Mouse (Mus musculus): Measurements from ENCODE around the gene Sorcs2. TPM values are rescaled to one million over a fixed set of nuclear protein-coding genes. Genes with fewer than 3 reads are reported as not detected.
A peak's percentile ranks its signal among the peaks of the same experiment; 100 is the strongest.

The Sorcs2 gene
- total and polyA plus RNA-seq, 2 experiments from 2014 or later, result 12.4 to 50.3 TPM

GRCm38 (mm10) chr5:36326057-36327010, 71.6 kb downstream of the Sorcs2 start:
- TF ChIP-seq CTCF (IDR thresholded peaks at IDR 0.05; ENCODE audit: low read depth), result no peak
- 65% methylated on average over 9 of the region's 9 CpGs for WGBS
- no peak for DNase-seq (ENCODE audit: low spot score)
- no peak for ATAC-seq
- no peaks in the 10 kb centered on the region for H3K27me3 ChIP-seq (ENCODE audit: insufficient read depth, low read length)
- H3K9ac ChIP-seq (replicated peaks; ENCODE audit: low read length), result no peak overlapping the region
- H3K4me3 ChIP-seq (ENCODE audit: low read length), result no peak overlapping the region
- no peaks in the 10 kb centered on the region for H3K9me3 ChIP-seq (ENCODE audit: low read length)
- no peak overlapping the region for H3K27ac ChIP-seq
- H3K4me1 ChIP-seq (ENCODE audit: insufficient read depth, low read length), result peaks cover 18% of the 10 kb centered on the region; the same call in 1 of the 2 replicates
- H3K4me2 ChIP-seq (ENCODE audit: low read depth, low read length), result no peak overlapping the region
- H3K36me3 ChIP-seq (ENCODE audit: insufficient read depth, low read length), result no peaks in the 10 kb centered on the region

DNA sequence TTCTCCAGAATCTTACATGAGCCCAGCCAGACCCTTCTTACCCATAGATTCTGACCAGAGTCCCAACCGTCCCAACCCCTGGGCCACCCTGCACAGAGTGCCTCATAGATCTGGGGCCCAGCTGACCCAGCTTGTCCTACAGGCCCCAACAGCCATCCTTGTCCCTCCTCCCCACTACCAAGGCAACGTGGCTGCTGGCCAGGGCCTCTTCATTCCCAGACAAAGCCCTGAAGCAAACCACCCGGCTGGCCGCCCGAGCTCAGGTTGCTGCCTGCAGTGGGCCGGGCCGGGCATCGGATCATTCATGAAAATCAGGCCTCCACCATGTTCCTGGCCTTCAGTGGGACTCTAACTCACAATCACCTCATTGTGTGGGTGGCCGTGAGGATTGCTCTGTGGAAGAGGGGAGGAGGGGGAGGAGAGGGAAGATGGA, 73.8 kb downstream of the Sorcs2 start:
- 20% methylated on average over 9 of the region's 9 CpGs for WGBS

DNA sequence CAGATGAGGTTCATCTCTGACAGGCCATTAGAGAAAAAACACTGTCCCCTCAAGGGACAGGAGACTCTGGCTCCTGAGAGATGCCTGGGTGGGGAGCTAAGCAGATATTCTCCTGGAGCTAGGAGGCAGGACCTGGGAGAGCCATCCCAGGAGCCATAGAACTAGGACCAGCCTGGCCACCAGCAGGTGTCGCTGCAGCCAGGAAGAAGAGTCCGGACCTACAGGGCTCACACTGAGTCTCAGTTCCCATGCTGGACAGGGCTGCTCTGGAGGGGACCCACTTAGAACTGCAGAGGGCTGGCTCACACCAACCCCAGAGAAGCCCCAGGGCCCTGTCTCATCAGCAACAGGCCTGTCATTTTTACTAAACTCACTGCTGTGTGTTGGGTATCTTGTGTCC, 74.4 kb downstream of the Sorcs2 start:
- H3K9me3 ChIP-seq (ENCODE audit: low read length), result no peaks in the 10 kb centered on the region
- H3K36me3 ChIP-seq (ENCODE audit: insufficient read depth, low read length), result no peaks in the 10 kb centered on the region
- DNase-seq (ENCODE audit: low spot score) (peak; percentile 83), ATAC-seq (peak; percentile 70)
- peaks cover 8% of the 10 kb centered on the region; the same call in 1 of the 2 replicates for H3K4me1 ChIP-seq (ENCODE audit: insufficient read depth, low read length)
- H3K9ac ChIP-seq (replicated peaks; ENCODE audit: low read length), result no peak overlapping the region
- no peak overlapping the region for H3K4me2 ChIP-seq (ENCODE audit: low read depth, low read length)
- 5% methylated on average over 2 of the region's 2 CpGs for WGBS
- no peak overlapping the region for H3K4me3 ChIP-seq (ENCODE audit: low read length)
- peak overlapping the region; percentile 51 for H3K27ac ChIP-seq
- TF ChIP-seq CTCF (IDR thresholded peaks at IDR 0.05; ENCODE audit: low read depth), result peak; percentile 83
- H3K27me3 ChIP-seq (ENCODE audit: insufficient read depth, low read length), result no peaks in the 10 kb centered on the region

More for the DNA sequence above, 73.8 kb downstream of the Sorcs2 start:
- peak; percentile 85 for DNase-seq (ENCODE audit: low spot score)
- Histone ChIP-seq H3K9me3 (ENCODE audit: low read length) (no peaks in the 10 kb centered on the region), H3K27ac (peak overlapping the region; percentile 51; the same call in 1 of the 2 replicates), H3K4me2 (ENCODE audit: low read depth, low read length) (no peak overlapping the region), H3K4me1 (ENCODE audit: insufficient read depth, low read length) (peaks cover 8% of the 10 kb centered on the region; the same call in 1 of the 2 replicates), H3K36me3 (ENCODE audit: insufficient read depth, low read length) (no peaks in the 10 kb centered on the region), H3K4me3 (ENCODE audit: low read length) (no peak overlapping the region), H3K9ac (replicated peaks; ENCODE audit: low read length) (no peak overlapping the region), H3K27me3 (ENCODE audit: insufficient read depth, low read length) (no peaks in the 10 kb centered on the region)
- peak; percentile 90 for ATAC-seq
- TF ChIP-seq CTCF (IDR thresholded peaks at IDR 0.05; ENCODE audit: low read depth), result no peak

- TF ChIP-seq CTCF (IDR thresholded peaks at IDR 0.05; ENCODE audit: low read depth), result no peak
- Histone ChIP-seq H3K9ac (replicated peaks; ENCODE audit: low read length) (no peak overlapping the region), H3K4me3 (ENCODE audit: low read length) (no peak overlapping the region), H3K4me2 (ENCODE audit: low read depth, low read length) (no peak overlapping the region), H3K36me3 (ENCODE audit: insufficient read depth, low read length) (no peaks in the 10 kb centered on the region), H3K4me1 (ENCODE audit: insufficient read depth, low read length) (peaks cover 8% of the 10 kb centered on the region; the same call in 1 of the 2 replicates), H3K27ac (no peak overlapping the region), H3K9me3 (ENCODE audit: low read length) (no peaks in the 10 kb centered on the region), H3K27me3 (ENCODE audit: insufficient read depth, low read length) (no peaks in the 10 kb centered on the region)
- ATAC-seq (no peak), DNase-seq (ENCODE audit: low spot score) (no peak)
- 40% methylated on average over 8 of the region's 8 CpGs for WGBS
These were observed 76.4 kb downstream of the Sorcs2 start for GRCm38 (mm10) chr5:36321581-36321980.

DNA sequence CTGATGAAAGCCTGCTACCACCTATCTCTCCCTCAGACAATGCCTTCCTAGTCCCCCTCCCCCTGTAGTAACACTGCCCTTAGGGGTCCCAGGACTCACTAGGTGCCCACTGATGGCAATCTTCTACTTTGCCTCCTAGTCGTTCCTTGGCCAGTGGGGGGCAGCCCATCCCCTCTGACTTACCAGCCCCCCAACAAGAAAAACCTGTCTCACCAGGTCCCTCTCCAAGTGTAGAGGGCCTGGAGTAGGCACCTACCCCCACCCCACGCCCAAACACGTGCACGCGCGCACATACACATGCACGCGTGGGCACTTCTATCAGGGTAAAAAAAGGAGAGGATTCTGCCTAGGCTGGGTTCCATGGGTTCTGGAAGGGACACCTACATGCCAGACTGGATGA, 77.3 kb downstream of the Sorcs2 start:
- no peaks in the 10 kb centered on the region for H3K9me3 ChIP-seq (ENCODE audit: low read length)
- H3K4me3 ChIP-seq (ENCODE audit: low read length), result no peak overlapping the region
- DNase-seq (ENCODE audit: low spot score) (no peak), ATAC-seq (no peak)
- 90% methylated on average over 8 of the region's 8 CpGs for WGBS
- no peak for TF ChIP-seq CTCF (IDR thresholded peaks at IDR 0.05; ENCODE audit: low read depth)
- H3K27ac ChIP-seq, result no peak overlapping the region
- no peaks in the 10 kb centered on the region for H3K36me3 ChIP-seq (ENCODE audit: insufficient read depth, low read length)
- peaks cover 8% of the 10 kb centered on the region; the same call in 1 of the 2 replicates for H3K4me1 ChIP-seq (ENCODE audit: insufficient read depth, low read length)
- H3K9ac ChIP-seq (replicated peaks; ENCODE audit: low read length), result no peak overlapping the region
- H3K27me3 ChIP-seq (ENCODE audit: insufficient read depth, low read length), result no peaks in the 10 kb centered on the region
- H3K4me2 ChIP-seq (ENCODE audit: low read depth, low read length), result no peak overlapping the region

DNA sequence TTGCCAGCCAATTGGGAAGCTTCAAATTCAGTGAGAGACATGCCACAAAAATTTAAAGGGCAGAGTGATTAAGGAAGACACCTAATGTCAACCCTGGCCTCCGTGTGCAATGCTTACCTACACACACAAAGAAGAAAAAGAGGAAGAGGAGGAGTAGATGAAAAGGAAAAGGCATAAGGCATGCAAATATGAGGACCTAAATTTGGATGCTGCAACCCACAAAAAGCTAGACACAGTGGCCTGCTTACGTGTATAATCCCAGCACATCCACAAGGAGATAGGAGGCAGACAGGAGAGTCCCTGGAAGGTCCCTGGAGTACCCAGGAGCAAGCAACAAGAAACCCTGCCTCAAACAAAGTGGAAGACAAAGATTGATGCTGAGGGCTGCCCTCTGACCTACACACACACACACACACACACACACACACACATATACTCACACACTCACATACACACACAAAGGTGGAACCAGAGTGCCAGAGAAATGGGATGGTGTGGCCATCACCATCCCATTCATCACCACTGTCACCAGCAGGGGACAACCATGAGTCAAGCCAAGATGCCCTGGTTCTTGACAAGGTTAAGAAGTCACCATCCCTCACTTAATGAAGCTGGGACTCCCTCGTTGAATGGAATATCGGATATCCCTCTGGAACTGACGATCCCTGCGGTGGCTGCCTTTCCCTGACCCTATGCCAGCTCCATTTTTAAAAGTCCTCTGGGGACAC, 80.1 kb downstream of the Sorcs2 start:
- no peak for ATAC-seq
- Histone ChIP-seq H3K27ac (no peak overlapping the region), H3K9ac (replicated peaks; ENCODE audit: low read length) (no peak overlapping the region), H3K4me1 (ENCODE audit: insufficient read depth, low read length) (peaks cover 16% of the 10 kb centered on the region), H3K9me3 (ENCODE audit: low read length) (no peaks in the 10 kb centered on the region), H3K36me3 (ENCODE audit: insufficient read depth, low read length) (no peaks in the 10 kb centered on the region), H3K27me3 (ENCODE audit: insufficient read depth, low read length) (no peaks in the 10 kb centered on the region), H3K4me2 (ENCODE audit: low read depth, low read length) (no peak overlapping the region), H3K4me3 (ENCODE audit: low read length) (no peak overlapping the region)
- DNase-seq (ENCODE audit: low spot score), result no peak
- peak; percentile 63 for TF ChIP-seq CTCF (IDR thresholded peaks at IDR 0.05; ENCODE audit: low read depth)
- WGBS, result 55% methylated on average over 6 of the region's 6 CpGs
